In genomic region chr4:144895211-144895590, GRCm38 (mm10) we compare ENCODE assay signal across 8 mouse cellular contexts. TPM values are rescaled to one million over a fixed set of nuclear protein-coding genes. Genes with fewer than 3 reads are reported as not detected.
DNase-seq lines count a peak whose midpoint lies in the region; ATAC-seq lines count a peak whose summit lies in the region.

No protein-coding gene starts in this region.

- H3K27ac ChIP-seq in midbrain, embryonic 14.5 days (replicated peaks; ENCODE audit: low read depth, low read length), result no peak overlapping the region
- H3K27ac ChIP-seq in midbrain, embryonic 11.5 days (ENCODE audit: low read depth, low read length), result no peak overlapping the region
- H3K27ac ChIP-seq in heart, embryonic 16.5 days (ENCODE audit: low read length), result peak overlapping the region; percentile 71
- H3K27ac ChIP-seq in liver, embryonic 11.5 days (ENCODE audit: low read depth, low read length), result 0 out of 2 replicates have a peak overlapping the region, but pooled peaks have one; percentile 9
- peak overlapping the region; percentile 92 for H3K27ac ChIP-seq in stomach, embryonic 14.5 days (ENCODE audit: low read length)

- peak; percentile 8 for DNase-seq in midbrain, embryonic 14.5 days
- no peak for DNase-seq in midbrain, embryonic 11.5 days (ENCODE audit: low spot score, missing footprints)
- DNase-seq in liver, embryonic 11.5 days (ENCODE audit: low spot score), result no peak
- DNase-seq in thymus, postnatal 36 days, result no peak
- DNase-seq in right cerebral cortex, adult 18-20 months, result no peak
- DNase-seq in testis, postnatal 14 days (ENCODE audit: low spot score), result no peak

- peak overlapping the region; percentile 43; the same call in 1 of the 2 replicates for H3K4me3 ChIP-seq in midbrain, embryonic 14.5 days (replicated peaks; ENCODE audit: low read depth, low read length)
- H3K4me3 ChIP-seq in midbrain, embryonic 11.5 days (ENCODE audit: low read depth, low read length), result no peak overlapping the region
- H3K4me3 ChIP-seq in heart, embryonic 16.5 days (ENCODE audit: low read length), result peak overlapping the region; percentile 71
- peak overlapping the region; percentile 63 for H3K4me3 ChIP-seq in liver, embryonic 11.5 days (ENCODE audit: low read depth, low read length)
- H3K4me3 ChIP-seq in stomach, embryonic 14.5 days (ENCODE audit: low read depth, low read length), result peak overlapping the region; percentile 79

- H3K9ac ChIP-seq in midbrain, embryonic 14.5 days (replicated peaks; ENCODE audit: low read length), result no peak overlapping the region
- no peak overlapping the region for H3K9ac ChIP-seq in midbrain, embryonic 11.5 days (ENCODE audit: low read length)
- peak overlapping the region; percentile 79 for H3K9ac ChIP-seq in heart, embryonic 16.5 days (ENCODE audit: low read length)
- H3K9ac ChIP-seq in liver, embryonic 11.5 days (ENCODE audit: low read depth, low read length), result no peak overlapping the region
- peak overlapping the region; percentile 80; the same call in 1 of the 2 replicates for H3K9ac ChIP-seq in stomach, embryonic 14.5 days (replicated peaks; ENCODE audit: low read depth, low read length)

- WGBS in midbrain, embryonic 14.5 days, result 52% methylated on average over 2 of the region's 2 CpGs
- 61% methylated on average over 2 of the region's 2 CpGs for WGBS in midbrain, embryonic 11.5 days
- WGBS in heart, embryonic 16.5 days, result 33% methylated on average over 2 of the region's 2 CpGs
- WGBS in liver, embryonic 11.5 days, result 47% methylated on average over 2 of the region's 2 CpGs
- WGBS in stomach, embryonic 14.5 days, result 10% methylated on average over 2 of the region's 2 CpGs

- H3K27me3 ChIP-seq in midbrain, embryonic 14.5 days (ENCODE audit: control insufficient read depth, insufficient read depth, low read length), result peaks cover 36% of the 10 kb centered on the region
- H3K27me3 ChIP-seq in midbrain, embryonic 11.5 days (ENCODE audit: control insufficient read depth, insufficient read depth, low read length), result peaks cover 26% of the 10 kb centered on the region
- H3K27me3 ChIP-seq in heart, embryonic 16.5 days (ENCODE audit: control insufficient read depth, insufficient read depth, low read length), result no peaks in the 10 kb centered on the region
- H3K27me3 ChIP-seq in liver, embryonic 11.5 days (replicated peaks; ENCODE audit: control insufficient read depth, insufficient read depth, low read length), result peaks cover 18% of the 10 kb centered on the region
- H3K27me3 ChIP-seq in stomach, embryonic 14.5 days (ENCODE audit: control insufficient read depth, insufficient read depth, low read length), result no peaks in the 10 kb centered on the region

- no peaks in the 10 kb centered on the region for H3K36me3 ChIP-seq in midbrain, embryonic 14.5 days (ENCODE audit: control insufficient read depth, insufficient read depth, low read length)
- no peaks in the 10 kb centered on the region for H3K36me3 ChIP-seq in midbrain, embryonic 11.5 days (ENCODE audit: control insufficient read depth, insufficient read depth, low read length)
- H3K36me3 ChIP-seq in heart, embryonic 16.5 days (ENCODE audit: control insufficient read depth, insufficient read depth), result no peaks in the 10 kb centered on the region
- H3K36me3 ChIP-seq in liver, embryonic 11.5 days (ENCODE audit: control insufficient read depth, insufficient read depth, low read length), result no peaks in the 10 kb centered on the region
- peaks cover 8% of the 10 kb centered on the region; the same call in 1 of the 2 replicates for H3K36me3 ChIP-seq in stomach, embryonic 14.5 days (ENCODE audit: control insufficient read depth, insufficient read depth, low read length)

- peak overlapping the region; percentile 89 for H3K4me2 ChIP-seq in midbrain, embryonic 14.5 days (ENCODE audit: low read length)
- no peak overlapping the region for H3K4me2 ChIP-seq in midbrain, embryonic 11.5 days
- peak overlapping the region; percentile 99 for H3K4me2 ChIP-seq in heart, embryonic 16.5 days (ENCODE audit: low read depth, low read length)
- peak overlapping the region; percentile 89 for H3K4me2 ChIP-seq in liver, embryonic 11.5 days
- peak overlapping the region; percentile 61 for H3K4me2 ChIP-seq in stomach, embryonic 14.5 days (replicated peaks; ENCODE audit: low read depth, low read length)

- no peak for ATAC-seq in midbrain, embryonic 14.5 days (ENCODE audit: low FRiP score, low TSS enrichment)
- ATAC-seq in midbrain, embryonic 11.5 days (ENCODE audit: low FRiP score), result no peak
- ATAC-seq in heart, embryonic 16.5 days (replicated peaks; ENCODE audit: extremely low read depth, insufficient read depth, low FRiP score), result no peak
- ATAC-seq in liver, embryonic 11.5 days (replicated peaks; ENCODE audit: low FRiP score), result no peak
- 0 out of 2 replicates have a peak, but pooled peaks have one; percentile 7 for ATAC-seq in stomach, embryonic 14.5 days (ENCODE audit: insufficient number of reproducible peaks, insufficient read depth, low FRiP score, low read depth)

- H3K4me1 ChIP-seq in midbrain, embryonic 14.5 days (ENCODE audit: control insufficient read depth, insufficient read depth, low read length), result peaks cover 19% of the 10 kb centered on the region
- peaks cover 18% of the 10 kb centered on the region for H3K4me1 ChIP-seq in midbrain, embryonic 11.5 days (ENCODE audit: control insufficient read depth, insufficient read depth, low read length)
- H3K4me1 ChIP-seq in heart, embryonic 16.5 days (ENCODE audit: control insufficient read depth, insufficient read depth, low read length), result peaks cover 38% of the 10 kb centered on the region
- peaks cover 35% of the 10 kb centered on the region for H3K4me1 ChIP-seq in liver, embryonic 11.5 days (replicated peaks; ENCODE audit: control insufficient read depth, insufficient read depth, low read length)
- H3K4me1 ChIP-seq in stomach, embryonic 14.5 days (ENCODE audit: control insufficient read depth, insufficient read depth, low read length), result peaks cover 28% of the 10 kb centered on the region

- H3K9me3 ChIP-seq in midbrain, embryonic 14.5 days (ENCODE audit: control insufficient read depth, low read length), result no peaks in the 10 kb centered on the region
- no peaks in the 10 kb centered on the region for H3K9me3 ChIP-seq in midbrain, embryonic 11.5 days (ENCODE audit: control insufficient read depth, low read length)
- no peaks in the 10 kb centered on the region for H3K9me3 ChIP-seq in heart, embryonic 16.5 days (replicated peaks; ENCODE audit: control insufficient read depth, low read length)
- no peaks in the 10 kb centered on the region for H3K9me3 ChIP-seq in liver, embryonic 11.5 days (ENCODE audit: control insufficient read depth, low read length)
- H3K9me3 ChIP-seq in stomach, embryonic 14.5 days (ENCODE audit: control insufficient read depth, low read depth, low read length), result no peaks in the 10 kb centered on the region

RNA-seq across cellular contexts. Expression of gene Dhrs3, which starts 2.6 kb away (rescaled TPM):
- polyA plus RNA-seq in midbrain, embryonic 14.5 days (2014; fragmentation: Nextera tagmentation; extraction: Ambion mirVana), result 47.1 and 51.6 TPM in 2 replicates
- polyA plus RNA-seq in midbrain, embryonic 11.5 days (2014; fragmentation: Nextera tagmentation; extraction: Ambion mirVana), result 5.9 and 7.9 TPM in 2 replicates
- 36.8 and 37.0 TPM in 2 replicates for polyA plus RNA-seq in heart, embryonic 16.5 days (2015; fragmentation: Nextera tagmentation; extraction: Ambion mirVana)
- 42.9 and 45.3 TPM in 2 replicates for polyA plus RNA-seq in liver, embryonic 11.5 days (2014; fragmentation: Nextera tagmentation; extraction: Ambion mirVana)
- polyA plus RNA-seq in stomach, embryonic 14.5 days (2014; fragmentation: Nextera tagmentation; extraction: Ambion mirVana), result 128 and 143 TPM in 2 replicates

Comparison
In these comparisons a context has a peak if more than half of its experiments do, and no peak if none do; other contexts are left out.
1. H3K27ac ChIP-seq: peak in heart, embryonic 16.5 days (single experiment), liver, embryonic 11.5 days (single experiment) and stomach, embryonic 14.5 days (single experiment); none in midbrain, embryonic 14.5 days (single experiment) and midbrain, embryonic 11.5 days (single experiment).
2. H3K9ac ChIP-seq: peak in heart, embryonic 16.5 days (single experiment) and stomach, embryonic 14.5 days (single experiment); none in midbrain, embryonic 14.5 days (single experiment), midbrain, embryonic 11.5 days (single experiment) and liver, embryonic 11.5 days (single experiment).